Mouse (Mus musculus) myocyte (in vitro differentiated cells): ENCODE measurements at regions not wholly inside any gene's neighbourhood (a gene's known extent, or its start where the extent isn't known, plus 50 kb on each side); places are given as distances from the start of the nearest gene placed in this dataset.

Source experiments
- H3K27me3 ChIP-seq: one replicate; pipeline ENCODE4 v1.6.1; 2011; ENCODE audit not compliant: control insufficient read depth, insufficient read depth, insufficient read length
- H3K36me3 ChIP-seq: one replicate; pipeline ENCODE4 v1.6.1; 2011; ENCODE audit not compliant: control insufficient read depth, insufficient read depth
- H3K4me2 ChIP-seq: one replicate; pipeline ENCODE4 v1.6.1; 2011; ENCODE audit warnings: low read depth, control low read depth
- H3K4me3 ChIP-seq: one replicate; pipeline ENCODE4 v1.5.1; 2011; ENCODE audit warnings: mild to moderate bottlenecking, control low read depth, moderate library complexity
- H3K79me2 ChIP-seq: one replicate; pipeline ENCODE4 v1.6.1; 2011; ENCODE audit not compliant: control insufficient read depth, insufficient read depth
- H3ac ChIP-seq: one replicate; pipeline ENCODE4 v1.6.1; 2011; ENCODE audit not compliant: control insufficient read depth, insufficient read length
- CEBPB ChIP-seq: IDR thresholded peaks from 2 replicates; pipeline ENCODE4 v1.6.1; 2011; ENCODE audit warnings: mild to moderate bottlenecking, moderate library complexity; ENCODE audit not compliant: poor library complexity, insufficient read depth, severe bottlenecking
- E2F4 ChIP-seq: IDR thresholded peaks from one replicate; pipeline ENCODE4 v1.6.1; 2011; ENCODE audit warnings: mild to moderate bottlenecking, control low read depth, moderate library complexity; ENCODE audit not compliant: insufficient read depth
- MAX ChIP-seq: IDR thresholded peaks from one replicate; pipeline ENCODE4 v1.6.1; 2011; ENCODE audit warnings: low read depth, mild to moderate bottlenecking, control low read depth
- MYOD1 ChIP-seq, 3 experiments: IDR thresholded peaks; one replicate each; pipeline ENCODE4 v1.6.1; 2011; ENCODE audit warnings: control low read depth in 2 of 3, low read depth in 2 of 3, mild to moderate bottlenecking in 2 of 3, moderate library complexity in 1 of 3; ENCODE audit not compliant: insufficient read length in 2 of 3, control insufficient read depth in 1 of 3
- MYOG ChIP-seq, 3 experiments: IDR thresholded peaks; one replicate each; pipeline ENCODE4 v1.6.1; 2011; ENCODE audit warnings: control low read depth in 2 of 3, low read depth in 2 of 3, mild to moderate bottlenecking in 2 of 3; ENCODE audit not compliant: insufficient read length in 2 of 3, control insufficient read depth in 1 of 3, insufficient read depth in 1 of 3
- POLR2A ChIP-seq: IDR thresholded peaks from one replicate; pipeline ENCODE4 v1.6.1; 2011; ENCODE audit warnings: low read depth, mild to moderate bottlenecking, control low read depth, moderate library complexity; ENCODE audit not compliant: insufficient read length
- POLR2AphosphoS2 ChIP-seq: IDR thresholded peaks from one replicate; pipeline ENCODE4 v1.6.1; 2011; ENCODE audit warnings: low read depth, control low read depth; ENCODE audit not compliant: insufficient read length
- REST ChIP-seq: IDR thresholded peaks from one replicate; pipeline ENCODE4 v1.6.1; 2011; ENCODE audit warnings: mild to moderate bottlenecking, control low read depth, moderate library complexity; ENCODE audit not compliant: insufficient read depth, insufficient read length
- SRF ChIP-seq: IDR thresholded peaks from one replicate; pipeline ENCODE4 v1.6.1; 2011; ENCODE audit warnings: low read depth; ENCODE audit not compliant: control insufficient read depth, insufficient read length
- TCF12 ChIP-seq: IDR thresholded peaks from one replicate; pipeline ENCODE4 v1.6.1; 2011; ENCODE audit warnings: mild to moderate bottlenecking, control low read depth; ENCODE audit not compliant: poor library complexity, insufficient read depth, severe bottlenecking
- TCF3 ChIP-seq: IDR thresholded peaks from one replicate; pipeline ENCODE4 v1.6.1; 2011; ENCODE audit warnings: low read depth, control low read depth; ENCODE audit not compliant: insufficient read length
- USF1 ChIP-seq: IDR thresholded peaks from one replicate; pipeline ENCODE4 v1.6.1; 2011; ENCODE audit warnings: low read depth, mild to moderate bottlenecking, control low read depth, moderate library complexity

GRCm38 (mm10) chr8:116430051-116430450, 74.7 kb upstream of the Dynlrb2 start:
- H3ac ChIP-seq: no peak overlapping the region
- H3K36me3 ChIP-seq: no peaks in the 10 kb centered on the region
- H3K27me3 ChIP-seq: no peaks in the 10 kb centered on the region
- H3K79me2 ChIP-seq: no peaks in the 10 kb centered on the region
- no peak overlapping the region for H3K4me2 ChIP-seq
- H3K4me3 ChIP-seq: no peak overlapping the region
- no peak for TF ChIP-seq POLR2A
- TF ChIP-seq MYOG (IDR thresholded peaks at IDR 0.05; ENCODE audit: control insufficient read depth in 1 of 3, insufficient read depth in 1 of 3, insufficient read length in 2 of 3, low read depth in 2 of 3): no peak
- TF ChIP-seq TCF3: no peak
- TF ChIP-seq E2F4: no peak
- TF ChIP-seq TCF12: no peak
- no peak for TF ChIP-seq USF1
- TF ChIP-seq CEBPB: no peak
- no peak for TF ChIP-seq MYOD1 (IDR thresholded peaks at IDR 0.05; ENCODE audit: control insufficient read depth in 1 of 3, insufficient read length in 2 of 3, low read depth in 2 of 3)
- TF ChIP-seq POLR2AphosphoS2: no peak
- TF ChIP-seq SRF: no peak

- no peak for TF ChIP-seq REST
- no peak for TF ChIP-seq CEBPB
- TF ChIP-seq E2F4: no peak
- TF ChIP-seq POLR2A: no peak
- TF ChIP-seq POLR2AphosphoS2: no peak
- no peak for TF ChIP-seq MYOD1 (IDR thresholded peaks at IDR 0.05; ENCODE audit: control insufficient read depth in 1 of 3, insufficient read length in 2 of 3, low read depth in 2 of 3)
- TF ChIP-seq SRF: no peak
- TF ChIP-seq TCF3: no peak
- no peak for TF ChIP-seq TCF12
- no peak for TF ChIP-seq MAX
- TF ChIP-seq USF1: no peak
- TF ChIP-seq MYOG (IDR thresholded peaks at IDR 0.05; ENCODE audit: control insufficient read depth in 1 of 3, insufficient read depth in 1 of 3, insufficient read length in 2 of 3, low read depth in 2 of 3): no peak
- H3K4me3 ChIP-seq: no peak overlapping the region
- H3K36me3 ChIP-seq: no peaks in the 10 kb centered on the region
- H3K27me3 ChIP-seq: no peaks in the 10 kb centered on the region
- H3ac ChIP-seq: no peak overlapping the region
- H3K4me2 ChIP-seq: no peak overlapping the region
- H3K79me2 ChIP-seq: no peaks in the 10 kb centered on the region
Observed at GRCm38 (mm10) chr8:116429649-116430048, 75.1 kb upstream of the Dynlrb2 start.

- TF ChIP-seq MYOG (IDR thresholded peaks at IDR 0.05; ENCODE audit: control insufficient read depth in 1 of 3, insufficient read depth in 1 of 3, insufficient read length in 2 of 3, low read depth in 2 of 3): no peak
- TF ChIP-seq CEBPB: no peak
- TF ChIP-seq USF1: no peak
- TF ChIP-seq SRF: no peak
- no peak for TF ChIP-seq REST
- no peak for TF ChIP-seq MAX
- TF ChIP-seq TCF3: no peak
- TF ChIP-seq TCF12: no peak
- TF ChIP-seq MYOD1 (IDR thresholded peaks at IDR 0.05; ENCODE audit: control insufficient read depth in 1 of 3, insufficient read length in 2 of 3, low read depth in 2 of 3): no peak
- TF ChIP-seq POLR2AphosphoS2: no peak
- TF ChIP-seq POLR2A: no peak
- no peak for TF ChIP-seq E2F4
- no peaks in the 10 kb centered on the region for H3K79me2 ChIP-seq
- no peaks in the 10 kb centered on the region for H3K36me3 ChIP-seq
- no peak overlapping the region for H3K4me2 ChIP-seq
- H3K4me3 ChIP-seq: no peak overlapping the region
- no peak overlapping the region for H3ac ChIP-seq
- H3K27me3 ChIP-seq: no peaks in the 10 kb centered on the region
Observed at GRCm38 (mm10) chr8:116422826-116423225, 81.9 kb upstream of the Dynlrb2 start.

- no peak overlapping the region for H3K4me2 ChIP-seq
- no peak overlapping the region for H3ac ChIP-seq
- H3K27me3 ChIP-seq: no peaks in the 10 kb centered on the region
- no peak overlapping the region for H3K4me3 ChIP-seq
- no peak for TF ChIP-seq MAX
- TF ChIP-seq MYOD1 (IDR thresholded peaks at IDR 0.05; ENCODE audit: control insufficient read depth in 1 of 3, insufficient read length in 2 of 3, low read depth in 2 of 3): no peak
- no peak for TF ChIP-seq USF1
- no peak for TF ChIP-seq E2F4
- no peak for TF ChIP-seq CEBPB
- no peak for TF ChIP-seq POLR2AphosphoS2
- no peak for TF ChIP-seq TCF3
- no peak for TF ChIP-seq POLR2A
- TF ChIP-seq REST: no peak
- TF ChIP-seq TCF12: no peak
- no peak for TF ChIP-seq MYOG (IDR thresholded peaks at IDR 0.05; ENCODE audit: control insufficient read depth in 1 of 3, insufficient read depth in 1 of 3, insufficient read length in 2 of 3, low read depth in 2 of 3)
- no peak for TF ChIP-seq SRF
- no peaks in the 10 kb centered on the region for H3K79me2 ChIP-seq
- H3K36me3 ChIP-seq: no peaks in the 10 kb centered on the region
Observed at GRCm38 (mm10) chr8:116412703-116413102, 92.1 kb upstream of the Dynlrb2 start.

- no peak overlapping the region for H3K4me3 ChIP-seq
- H3ac ChIP-seq: no peak overlapping the region
- H3K27me3 ChIP-seq: no peaks in the 10 kb centered on the region
- no peak overlapping the region for H3K4me2 ChIP-seq
- TF ChIP-seq CEBPB (no peak), POLR2AphosphoS2 (no peak), SRF (no peak), REST (no peak), MYOD1 (IDR thresholded peaks at IDR 0.05; ENCODE audit: control insufficient read depth in 1 of 3, insufficient read length in 2 of 3, low read depth in 2 of 3) (no peak), TCF3 (no peak), POLR2A (no peak), E2F4 (no peak), TCF12 (no peak), USF1 (no peak), MAX (no peak), MYOG (IDR thresholded peaks at IDR 0.05; ENCODE audit: control insufficient read depth in 1 of 3, insufficient read depth in 1 of 3, insufficient read length in 2 of 3, low read depth in 2 of 3) (no peak)
- no peaks in the 10 kb centered on the region for H3K79me2 ChIP-seq
- H3K36me3 ChIP-seq: no peaks in the 10 kb centered on the region
Observed at GRCm38 (mm10) chr8:116410041-116410440, 94.7 kb upstream of the Dynlrb2 start.
